Mouse (Mus musculus) limb, embryonic 12.5 days (tissue): ENCODE results near the gene Prss53. TPM values are rescaled to one million over a fixed set of nuclear protein-coding genes. Genes with fewer than 3 reads are reported as not detected.

Experiments
- ATAC-seq: fragments of 200-750 bp; cut with Nextera tagmentation; 2 replicates; pipeline ENCODE4 v1.8.0; 2017; ENCODE audit warnings: low read depth, moderate TSS enrichment; ENCODE audit not compliant: insufficient number of reproducible peaks, insufficient read depth, low FRiP score, low TSS enrichment
- H3K27ac ChIP-seq: fragments of 300-500 bp; sonication (generic); 2 replicates; pipeline ENCODE4 v1.5.1; 2016; ENCODE audit warnings: mild to moderate bottlenecking, moderate library complexity
- H3K27me3 ChIP-seq: fragments of 300-500 bp; sonication (generic); 2 replicates; pipeline ENCODE4 v1.6.1; 2016; ENCODE audit warnings: mild to moderate bottlenecking, moderate library complexity
- H3K36me3 ChIP-seq: fragments of 300-500 bp; sonication (generic); 2 replicates; pipeline ENCODE4 v1.6.1; 2016; ENCODE audit warnings: mild to moderate bottlenecking, moderate library complexity
- H3K4me1 ChIP-seq: fragments of 300-500 bp; sonication (generic); replicated peaks from 2 replicates; pipeline ENCODE4 v1.6.1; 2016
- H3K4me2 ChIP-seq: fragments of 300-500 bp; sonication (generic); 2 replicates; pipeline ENCODE4 v1.6.1; 2016; ENCODE audit warnings: mild to moderate bottlenecking, moderate library complexity
- H3K4me3 ChIP-seq: fragments of 300-500 bp; sonication (generic); replicated peaks from 2 replicates; pipeline ENCODE4 v1.5.1; 2016; ENCODE audit warnings: mild to moderate bottlenecking
- H3K9ac ChIP-seq: fragments of 300-500 bp; sonication (generic); replicated peaks from 2 replicates; pipeline ENCODE4 v1.6.1; 2016; ENCODE audit warnings: mild to moderate bottlenecking, moderate library complexity
- H3K9me3 ChIP-seq: fragments of 300-500 bp; sonication (generic); 2 replicates; pipeline ENCODE4 v1.6.1; 2016; ENCODE audit warnings: mild to moderate bottlenecking, moderate library complexity
- WGBS: fragments of 180-500 bp; shearing (Covaris S2); methylation state at CpG from one replicate; pipeline ENCODE4 v1.1.7; 2016; 5-methylcytosine and 5-hydroxymethylcytosine counted together
- polyA plus RNA-seq: library from polyadenylated mRNA; unstranded; fragments of >200 nt; fragmentation: Nextera tagmentation; extraction: Ambion mirVana; gene quantifications from 2 replicates; pipeline ENCODE4 v1.2.1, GENCODE M21; 2016

The Prss53 gene
- polyA plus RNA-seq, 1 experiment from 2014 or later: 1.6 TPM

GRCm38 (mm10) chr7:127875627-127876001 lies 15.2 kb downstream of the Prss53 start:
- 2% methylated on average over 33 of the region's 43 CpGs for WGBS
- peaks cover 56% of the 10 kb centered on the region for H3K36me3 ChIP-seq
- peak; percentile 96 for ATAC-seq

DNA sequence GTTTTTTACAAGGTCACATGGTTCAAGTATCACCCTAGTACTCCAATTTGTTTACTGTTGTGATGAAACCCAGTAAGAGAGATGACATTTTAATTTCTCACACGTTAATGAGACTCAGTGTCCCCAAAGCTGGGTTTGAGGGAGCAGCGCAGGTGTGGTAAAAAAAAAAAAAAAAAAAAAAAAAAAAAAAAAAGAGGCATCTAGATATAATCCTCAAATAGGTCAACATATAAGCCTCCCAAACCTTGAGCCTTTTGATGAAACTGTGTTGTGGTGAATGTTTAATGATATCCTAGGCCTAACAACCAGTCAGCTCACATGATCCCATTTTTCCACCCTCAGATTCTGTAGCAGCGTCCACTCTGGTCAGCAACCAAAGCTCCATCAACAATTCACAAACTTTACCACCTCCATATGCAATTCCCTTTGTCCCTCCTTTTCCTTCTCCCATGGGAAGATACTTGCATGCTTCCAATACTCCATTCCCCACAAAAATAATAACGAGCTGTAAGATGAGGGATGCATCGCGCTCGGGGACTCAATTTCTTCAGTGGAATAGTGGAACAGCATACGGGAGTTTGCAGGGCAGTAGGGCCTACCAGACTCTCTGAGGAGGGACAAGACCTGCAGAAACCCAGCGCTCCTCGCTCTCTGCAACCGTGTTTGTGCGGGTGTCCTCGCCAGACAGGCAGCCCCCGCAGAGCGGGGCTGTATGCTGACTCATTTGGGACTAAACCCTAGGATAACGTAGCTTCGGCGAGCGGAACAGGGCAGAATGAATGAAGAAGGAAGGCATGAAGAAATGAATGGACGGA lies 15.8 kb downstream of the Prss53 start:
- peak overlapping the region; percentile 97 for H3K9ac ChIP-seq
- peaks cover 27% of the 10 kb centered on the region for H3K4me1 ChIP-seq
- H3K27ac ChIP-seq: peak overlapping the region; percentile 99
- 0 out of 2 replicates have a peak, but pooled peaks have one; percentile 2 for ATAC-seq
- H3K4me2 ChIP-seq: peak overlapping the region; percentile 88
- peaks cover 53% of the 10 kb centered on the region for H3K36me3 ChIP-seq
- peak overlapping the region; percentile 90 for H3K4me3 ChIP-seq
- WGBS: 4% methylated on average over 20 of the region's 20 CpGs
- H3K9me3 ChIP-seq: no peaks in the 10 kb centered on the region
- no peaks in the 10 kb centered on the region for H3K27me3 ChIP-seq

More at GRCm38 (mm10) chr7:127875627-127876001, 15.2 kb downstream of the Prss53 start:
- no peaks in the 10 kb centered on the region for H3K27me3 ChIP-seq
- no peaks in the 10 kb centered on the region for H3K9me3 ChIP-seq
- H3K4me3 ChIP-seq: peak overlapping the region; percentile 90
- peak overlapping the region; percentile 88 for H3K4me2 ChIP-seq
- H3K27ac ChIP-seq: peak overlapping the region; percentile 99
- peaks cover 27% of the 10 kb centered on the region for H3K4me1 ChIP-seq
- peak overlapping the region; percentile 97 for H3K9ac ChIP-seq

DNA sequence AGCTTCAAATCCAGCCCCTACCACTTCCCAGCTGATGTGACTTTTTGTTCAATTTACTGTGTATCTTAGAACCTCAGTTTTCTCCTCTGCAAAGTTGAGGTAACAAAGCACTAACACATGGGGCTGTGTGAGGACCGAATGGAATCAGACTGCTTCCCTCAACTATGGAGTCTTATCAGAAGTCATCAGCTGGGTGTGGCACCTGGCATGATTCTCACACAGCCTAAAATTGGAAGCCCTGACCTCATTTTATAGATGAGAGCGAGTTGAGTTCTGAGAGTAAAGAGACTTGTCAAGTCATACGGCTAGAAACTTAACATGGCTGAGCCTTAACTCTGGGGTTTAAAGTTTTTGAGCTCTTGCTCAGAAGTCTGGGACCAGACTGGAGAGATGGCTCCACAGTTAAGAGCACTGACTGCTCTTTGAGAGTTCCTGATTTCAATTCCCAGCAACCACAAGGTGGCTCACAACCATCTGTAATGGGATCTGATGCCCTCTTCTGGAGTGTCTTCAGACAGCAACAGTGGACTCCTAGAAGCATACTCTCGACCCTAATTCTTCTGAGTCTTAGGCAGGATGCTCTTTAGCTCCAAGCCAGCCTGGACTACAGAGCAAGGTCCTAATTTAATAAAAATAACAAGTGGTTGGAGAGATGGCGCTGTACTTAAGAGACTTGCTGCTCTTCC lies 20.5 kb downstream of the Prss53 start:
- Histone ChIP-seq H3K9me3 (no peaks in the 10 kb centered on the region), H3K4me2 (no peak overlapping the region), H3K27me3 (no peaks in the 10 kb centered on the region), H3K4me1 (peaks cover 17% of the 10 kb centered on the region), H3K4me3 (no peak overlapping the region), H3K9ac (no peak overlapping the region), H3K36me3 (peaks cover 62% of the 10 kb centered on the region), H3K27ac (no peak overlapping the region)
- WGBS: 85% methylated on average over 5 of the region's 5 CpGs
- ATAC-seq: no peak

DNA sequence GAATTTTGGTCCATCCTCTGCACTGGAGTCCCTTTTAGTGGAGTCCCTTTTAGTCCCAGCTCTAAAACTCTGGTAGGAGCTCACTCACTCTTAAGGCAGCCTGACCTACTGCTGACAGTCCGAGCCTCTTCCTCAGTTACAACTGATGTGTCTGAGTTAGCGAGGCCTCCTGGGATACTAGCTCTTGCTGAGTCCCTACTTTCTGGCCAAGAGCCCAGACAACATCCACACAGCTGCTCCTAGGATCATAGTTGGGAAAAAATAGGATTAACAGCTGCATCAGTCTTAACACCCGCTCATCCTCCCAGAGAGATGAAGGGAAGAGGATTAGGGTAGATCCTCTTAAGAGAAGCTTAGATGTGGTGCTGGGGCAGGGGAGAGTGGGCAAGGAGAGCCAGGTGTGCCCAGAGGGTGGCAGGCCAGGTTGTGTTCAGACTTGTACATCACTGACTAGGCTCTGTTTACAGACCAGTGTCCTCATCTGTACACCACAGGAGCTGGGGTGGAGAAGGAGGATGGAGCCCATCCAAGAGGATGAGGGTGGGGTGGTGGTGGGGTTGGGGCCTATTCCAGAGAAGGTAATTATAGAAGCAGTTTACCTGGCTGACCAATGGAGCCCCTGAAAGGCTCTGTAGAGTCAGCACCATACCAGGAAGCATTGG lies 21.5 kb downstream of the Prss53 start:
- Histone ChIP-seq H3K9ac (no peak overlapping the region), H3K4me1 (peaks cover 13% of the 10 kb centered on the region), H3K4me2 (no peak overlapping the region), H3K27ac (no peak overlapping the region), H3K9me3 (no peaks in the 10 kb centered on the region), H3K36me3 (peaks cover 72% of the 10 kb centered on the region), H3K27me3 (no peaks in the 10 kb centered on the region), H3K4me3 (no peak overlapping the region)
- WGBS: 87% methylated on average over 3 of the region's 3 CpGs
- no peak for ATAC-seq

- no peak overlapping the region for H3K4me3 ChIP-seq
- H3K9me3 ChIP-seq: no peaks in the 10 kb centered on the region
- no peak for ATAC-seq
- H3K4me2 ChIP-seq: no peak overlapping the region
- no peaks in the 10 kb centered on the region for H3K27me3 ChIP-seq
- no peak overlapping the region for H3K9ac ChIP-seq
- H3K4me1 ChIP-seq: no peaks in the 10 kb centered on the region
- H3K27ac ChIP-seq: no peak overlapping the region
- H3K36me3 ChIP-seq: peaks cover 65% of the 10 kb centered on the region
- 96% methylated on average over 18 of the region's 18 CpGs for WGBS
Measured at GRCm38 (mm10) chr7:127867641-127868040, 23.1 kb downstream of the Prss53 start.

DNA sequence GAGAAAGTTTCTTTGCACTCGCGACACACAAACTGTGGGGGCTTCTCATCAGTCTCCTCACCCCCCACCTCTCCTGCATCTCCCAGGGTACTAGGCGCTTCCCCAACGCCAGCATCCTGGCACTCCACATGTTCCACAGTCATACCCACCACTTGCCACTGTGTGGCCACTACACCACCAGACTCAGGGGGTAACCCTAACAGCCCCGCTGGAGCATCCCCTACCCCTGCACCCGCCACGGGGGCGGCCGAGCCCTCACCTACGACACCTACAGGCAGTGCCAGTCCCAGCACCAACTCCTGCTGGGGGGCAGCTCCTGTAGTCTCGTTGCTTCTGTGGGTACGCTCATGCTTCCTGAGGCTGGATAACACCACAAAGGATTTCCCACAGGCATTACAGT lies 24.3 kb downstream of the Prss53 start:
- no peak overlapping the region for H3K4me3 ChIP-seq
- no peak overlapping the region for H3K27ac ChIP-seq
- H3K27me3 ChIP-seq: no peaks in the 10 kb centered on the region
- H3K36me3 ChIP-seq: peaks cover 57% of the 10 kb centered on the region
- no peaks in the 10 kb centered on the region for H3K4me1 ChIP-seq
- no peaks in the 10 kb centered on the region for H3K9me3 ChIP-seq
- no peak overlapping the region for H3K4me2 ChIP-seq
- H3K9ac ChIP-seq: no peak overlapping the region
- WGBS: 90% methylated on average over 12 of the region's 12 CpGs
- ATAC-seq: no peak

- no peak for ATAC-seq
- no peak overlapping the region for H3K9ac ChIP-seq
- H3K4me2 ChIP-seq: no peak overlapping the region
- H3K36me3 ChIP-seq: no peaks in the 10 kb centered on the region; the same call in 1 of the 2 replicates
- no peaks in the 10 kb centered on the region for H3K4me1 ChIP-seq
- H3K27ac ChIP-seq: no peak overlapping the region
- no peaks in the 10 kb centered on the region for H3K9me3 ChIP-seq
- no peak overlapping the region for H3K4me3 ChIP-seq
- no peaks in the 10 kb centered on the region for H3K27me3 ChIP-seq
- 90% methylated on average over 6 of the region's 6 CpGs for WGBS
Measured at GRCm38 (mm10) chr7:127858258-127858657, 32.5 kb downstream of the Prss53 start.

DNA sequence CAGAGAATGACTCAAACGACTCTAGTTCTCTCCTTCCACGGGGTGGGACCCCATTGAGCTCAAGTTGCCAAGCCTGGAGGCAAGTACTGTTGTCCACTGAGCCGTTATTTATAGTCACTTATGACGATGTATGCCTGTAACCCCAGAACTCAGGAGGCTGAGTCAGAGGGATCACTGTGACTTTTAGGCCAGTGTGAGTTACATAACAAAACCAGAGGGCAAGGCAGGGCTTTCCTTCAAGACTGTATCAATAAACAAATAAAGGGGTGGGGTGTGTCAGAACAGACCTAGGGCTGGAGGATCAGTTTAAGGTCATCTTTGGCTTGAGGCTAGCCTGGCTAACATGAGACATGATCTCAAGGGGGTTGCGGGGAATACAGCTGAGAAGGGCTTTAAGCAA lies 39.9 kb downstream of the Prss53 start:
- 66% methylated on average over 5 of the region's 5 CpGs for WGBS
- H3K4me2 ChIP-seq: no peak overlapping the region
- H3K9ac ChIP-seq: no peak overlapping the region
- peaks cover 26% of the 10 kb centered on the region for H3K36me3 ChIP-seq
- no peak overlapping the region for H3K4me3 ChIP-seq
- H3K27me3 ChIP-seq: no peaks in the 10 kb centered on the region
- H3K4me1 ChIP-seq: no peaks in the 10 kb centered on the region
- H3K9me3 ChIP-seq: no peaks in the 10 kb centered on the region
- no peak overlapping the region for H3K27ac ChIP-seq
- ATAC-seq: no peak

DNA sequence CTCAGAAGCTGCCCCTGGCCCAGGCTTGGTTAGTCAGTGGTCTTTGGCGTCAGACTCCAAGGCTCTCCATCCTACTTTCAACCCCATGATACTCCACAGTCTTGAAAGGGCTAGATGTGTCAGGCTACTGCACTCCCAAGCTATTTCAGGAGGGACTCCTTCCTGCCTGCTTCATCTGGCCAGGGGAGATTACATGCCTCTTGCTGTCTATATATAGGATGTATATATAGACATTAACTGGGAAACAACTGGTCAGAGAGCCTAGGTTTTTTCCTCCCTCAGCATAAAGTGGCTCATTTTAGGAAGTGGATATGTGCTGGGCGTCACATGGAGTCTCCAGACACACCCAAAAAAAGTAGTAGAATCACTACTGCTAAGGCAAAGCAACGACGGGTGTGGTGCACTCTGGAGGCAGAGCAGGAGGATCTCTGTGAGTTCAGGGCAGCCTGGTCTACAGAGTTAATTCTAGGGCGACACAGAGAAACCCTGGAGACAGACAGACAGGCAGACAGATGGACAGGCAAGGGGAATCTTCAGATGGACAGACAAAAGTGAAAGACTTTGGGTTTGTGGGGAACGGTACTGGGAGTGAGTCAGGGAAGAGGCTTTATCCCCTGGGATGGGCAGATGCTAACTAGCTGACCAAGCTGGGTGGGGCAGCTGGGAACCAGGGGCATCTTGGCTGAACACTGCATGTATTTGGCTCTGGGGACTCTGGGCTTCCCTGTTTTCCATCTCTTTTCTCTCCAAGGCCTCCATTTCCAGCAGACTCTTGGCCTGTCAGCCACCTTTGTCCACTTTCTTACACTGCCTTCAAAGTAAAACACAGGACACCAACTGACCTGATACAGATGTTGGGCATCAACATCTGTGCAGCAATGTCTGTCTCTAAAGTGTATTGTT lies 40.5 kb downstream of the Prss53 start:
- no peaks in the 10 kb centered on the region for H3K4me1 ChIP-seq
- 76% methylated on average over 6 of the region's 6 CpGs for WGBS
- no peak overlapping the region for H3K4me3 ChIP-seq
- no peaks in the 10 kb centered on the region for H3K9me3 ChIP-seq
- no peak overlapping the region for H3K9ac ChIP-seq
- H3K36me3 ChIP-seq: peaks cover 29% of the 10 kb centered on the region
- H3K27ac ChIP-seq: no peak overlapping the region
- no peak overlapping the region for H3K4me2 ChIP-seq
- ATAC-seq: no peak
- H3K27me3 ChIP-seq: no peaks in the 10 kb centered on the region

DNA sequence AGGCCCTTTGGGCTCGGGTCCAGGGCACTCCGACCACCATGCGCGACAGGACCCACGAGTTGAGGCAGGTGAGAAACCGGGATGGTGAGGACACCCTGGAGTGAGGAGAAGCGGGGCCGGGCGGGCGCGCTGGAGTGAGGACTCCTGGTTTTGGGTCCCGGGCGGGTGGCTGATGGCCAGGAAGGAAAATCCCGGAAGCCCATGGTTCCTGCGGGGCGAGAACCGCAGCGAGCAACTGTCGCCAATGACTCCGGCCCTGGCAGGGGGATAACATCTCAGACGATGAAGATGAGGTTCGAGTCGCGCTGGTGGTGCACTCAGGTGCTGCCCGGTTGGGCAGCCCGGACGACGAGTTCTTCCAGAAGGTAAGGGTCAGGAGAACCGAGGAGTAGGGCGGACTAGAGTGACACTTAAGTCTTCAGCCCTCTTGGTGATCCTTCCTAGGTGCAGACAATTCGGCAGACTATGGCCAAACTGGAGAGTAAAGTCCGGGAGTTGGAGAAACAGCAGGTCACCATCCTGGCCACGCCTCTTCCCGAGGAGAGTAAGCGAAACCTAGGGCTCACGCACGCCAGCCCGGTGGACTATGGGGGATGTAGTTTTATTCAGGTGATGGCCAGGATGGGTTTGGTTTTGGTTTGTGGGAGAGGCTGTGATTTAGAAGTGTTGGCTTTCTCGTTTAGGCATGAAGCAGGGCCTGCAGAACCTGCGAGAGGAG lies 48.6 kb downstream of the Prss53 start:
- peak overlapping the region; percentile 74 for H3K4me3 ChIP-seq
- peak; percentile 13 for ATAC-seq
- H3K27ac ChIP-seq: peak overlapping the region; percentile 87
- peak overlapping the region; percentile 94 for H3K4me2 ChIP-seq
- under 1% methylated on average over 40 of the region's 40 CpGs for WGBS
- no peaks in the 10 kb centered on the region for H3K9me3 ChIP-seq
- peaks cover 33% of the 10 kb centered on the region for H3K36me3 ChIP-seq
- peak overlapping the region; percentile 66 for H3K9ac ChIP-seq
- H3K27me3 ChIP-seq: no peaks in the 10 kb centered on the region
- peaks cover 8% of the 10 kb centered on the region for H3K4me1 ChIP-seq
